Mouse (Mus musculus) testis, adult 2 months (tissue): ENCODE data around the gene Dlg2. TPM values are rescaled to one million over a fixed set of nuclear protein-coding genes. Genes with fewer than 3 reads are reported as not detected.

Source experiments
- H3K27ac ChIP-seq: fragments of 200-500 bp; 2 replicates; pipeline ENCODE4 v1.5.1; 2012; ENCODE audit warnings: low read depth, low read length; ENCODE audit not compliant: control insufficient read depth, insufficient read depth
- H3K27me3 ChIP-seq: fragments of 200-500 bp; 2 replicates; pipeline ENCODE4 v1.6.1; 2012; ENCODE audit warnings: mild to moderate bottlenecking, low read length, moderate library complexity; ENCODE audit not compliant: control insufficient read depth, insufficient read depth
- H3K36me3 ChIP-seq: fragments of 200-500 bp; 2 replicates; pipeline ENCODE4 v1.6.1; 2012; ENCODE audit warnings: mild to moderate bottlenecking, low read length; ENCODE audit not compliant: control insufficient read depth, insufficient read depth
- H3K4me1 ChIP-seq: fragments of 200-500 bp; 2 replicates; pipeline ENCODE4 v1.6.1; 2012; ENCODE audit warnings: low read length; ENCODE audit not compliant: control insufficient read depth, insufficient read depth
- H3K4me3 ChIP-seq: fragments of 200-500 bp; 2 replicates; pipeline ENCODE4 v1.5.1; 2012; ENCODE audit warnings: low read depth, mild to moderate bottlenecking, low read length, moderate library complexity, mixed read lengths; ENCODE audit not compliant: control insufficient read depth
- CTCF ChIP-seq: fragments of 200-500 bp; IDR thresholded peaks from 2 replicates; pipeline ENCODE4 v1.5.1; 2012; ENCODE audit warnings: low read depth, mild to moderate bottlenecking, inconsistent platforms, low read length, moderate library complexity; ENCODE audit not compliant: control insufficient read depth, insufficient read depth, insufficient replicate concordance
- POLR2A ChIP-seq: fragments of 200-500 bp; IDR thresholded peaks from 2 replicates; pipeline ENCODE4 v1.6.1; 2012; ENCODE audit warnings: low read depth, mild to moderate bottlenecking, inconsistent platforms, low read length, moderate library complexity; ENCODE audit not compliant: control insufficient read depth
- polyA plus RNA-seq: library from polyadenylated mRNA; depleted of rRNA; stranded (reverse); fragments of >200 nt; gene quantifications from 2 replicates; pipeline ENCODE4 v1.2.3, GENCODE M21; 2012

The Dlg2 gene
- polyA plus RNA-seq, 1 experiment = 13.3 TPM

GRCm38 (mm10) chr7:92150768-92151167, 1674.3 kb downstream of the Dlg2 start:
- Histone ChIP-seq H3K27me3 (no peaks in the 10 kb centered on the region), H3K4me3 (no peak overlapping the region), H3K4me1 (no peaks in the 10 kb centered on the region), H3K36me3 (no peaks in the 10 kb centered on the region), H3K27ac (no peak overlapping the region)
- TF ChIP-seq CTCF (no peak), POLR2A (no peak)

DNA sequence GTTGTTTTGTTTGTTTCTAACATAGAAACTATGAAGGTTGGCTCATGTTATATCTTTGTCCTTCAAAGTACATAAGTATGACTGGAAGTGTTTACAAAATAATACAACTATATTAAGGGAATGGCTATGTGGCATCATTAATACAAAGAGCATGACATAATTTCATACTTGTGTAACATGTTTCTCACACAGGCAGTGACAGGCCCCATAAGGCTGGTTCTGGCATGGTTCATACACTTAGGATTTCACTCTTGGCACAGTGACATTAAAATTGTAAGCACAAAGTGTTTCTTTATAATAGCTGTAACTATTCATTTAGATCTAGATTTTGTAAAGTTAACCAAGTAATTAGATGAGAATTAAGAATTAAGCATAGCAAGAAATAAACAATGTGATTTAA, 1678.1 kb downstream of the Dlg2 start:
- H3K4me1 ChIP-seq = no peaks in the 10 kb centered on the region
- no peak overlapping the region for H3K27ac ChIP-seq
- H3K4me3 ChIP-seq = no peak overlapping the region
- H3K36me3 ChIP-seq = no peaks in the 10 kb centered on the region
- no peaks in the 10 kb centered on the region for H3K27me3 ChIP-seq
- no peak for TF ChIP-seq POLR2A
- no peak for TF ChIP-seq CTCF

DNA sequence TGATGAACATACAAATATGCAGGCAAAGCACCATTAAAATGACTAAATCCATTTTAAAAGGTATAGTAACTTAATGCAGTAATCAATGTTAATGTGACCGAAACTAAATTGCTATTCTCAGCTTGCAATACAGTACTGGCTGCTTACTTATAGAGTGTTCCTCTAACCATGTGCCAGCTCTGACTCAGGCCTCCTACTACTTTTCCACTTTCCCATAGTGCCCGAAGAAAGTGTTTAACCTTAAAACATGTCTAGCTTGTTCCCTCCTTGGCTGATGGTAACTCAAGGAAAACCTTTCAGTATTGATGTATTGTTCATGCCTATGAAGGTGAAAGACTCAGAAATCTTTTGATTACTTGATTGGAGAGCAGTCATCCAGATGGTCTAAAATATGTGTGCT, 1686.7 kb downstream of the Dlg2 start:
- H3K27ac ChIP-seq = no peak overlapping the region
- no peaks in the 10 kb centered on the region for H3K4me1 ChIP-seq
- H3K27me3 ChIP-seq = no peaks in the 10 kb centered on the region
- no peak overlapping the region for H3K4me3 ChIP-seq
- TF ChIP-seq POLR2A = no peak
- no peak for TF ChIP-seq CTCF
- no peaks in the 10 kb centered on the region for H3K36me3 ChIP-seq

DNA sequence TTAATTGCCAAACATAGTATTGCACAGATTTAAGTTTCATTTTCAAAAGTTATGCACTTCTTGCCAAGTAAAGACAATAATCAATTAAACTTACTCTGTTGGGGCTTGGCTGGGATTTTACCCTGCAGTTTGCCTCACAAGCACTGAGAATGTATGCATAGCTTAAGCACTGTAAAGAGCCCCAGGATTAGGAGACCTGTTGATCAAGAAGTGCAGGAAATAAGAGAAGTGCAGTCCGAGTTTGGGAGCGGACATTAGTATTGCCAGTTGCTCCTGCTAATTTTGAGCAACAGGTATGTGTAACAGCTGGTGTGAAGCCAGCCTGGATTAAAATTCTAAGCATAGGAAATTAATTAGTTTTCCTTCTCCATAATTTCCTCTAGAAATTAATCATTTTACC, 1687.8 kb downstream of the Dlg2 start:
- TF ChIP-seq POLR2A (no peak), CTCF (no peak)
- no peak overlapping the region for H3K4me3 ChIP-seq
- H3K27me3 ChIP-seq = no peaks in the 10 kb centered on the region
- H3K27ac ChIP-seq = no peak overlapping the region
- H3K4me1 ChIP-seq = no peaks in the 10 kb centered on the region
- H3K36me3 ChIP-seq = no peaks in the 10 kb centered on the region

GRCm38 (mm10) chr7:92164875-92165518, 1688.5 kb downstream of the Dlg2 start:
- TF ChIP-seq CTCF = no peak
- no peak for TF ChIP-seq POLR2A
- Histone ChIP-seq H3K27me3 (no peaks in the 10 kb centered on the region), H3K36me3 (no peaks in the 10 kb centered on the region), H3K4me3 (no peak overlapping the region), H3K27ac (no peak overlapping the region), H3K4me1 (no peaks in the 10 kb centered on the region)

GRCm38 (mm10) chr7:92180029-92180428, 1703.6 kb downstream of the Dlg2 start:
- Histone ChIP-seq H3K36me3 (no peaks in the 10 kb centered on the region), H3K27me3 (no peaks in the 10 kb centered on the region), H3K4me1 (peaks cover 8% of the 10 kb centered on the region), H3K27ac (no peak overlapping the region), H3K4me3 (no peak overlapping the region)
- no peak for TF ChIP-seq CTCF
- no peak for TF ChIP-seq POLR2A

DNA sequence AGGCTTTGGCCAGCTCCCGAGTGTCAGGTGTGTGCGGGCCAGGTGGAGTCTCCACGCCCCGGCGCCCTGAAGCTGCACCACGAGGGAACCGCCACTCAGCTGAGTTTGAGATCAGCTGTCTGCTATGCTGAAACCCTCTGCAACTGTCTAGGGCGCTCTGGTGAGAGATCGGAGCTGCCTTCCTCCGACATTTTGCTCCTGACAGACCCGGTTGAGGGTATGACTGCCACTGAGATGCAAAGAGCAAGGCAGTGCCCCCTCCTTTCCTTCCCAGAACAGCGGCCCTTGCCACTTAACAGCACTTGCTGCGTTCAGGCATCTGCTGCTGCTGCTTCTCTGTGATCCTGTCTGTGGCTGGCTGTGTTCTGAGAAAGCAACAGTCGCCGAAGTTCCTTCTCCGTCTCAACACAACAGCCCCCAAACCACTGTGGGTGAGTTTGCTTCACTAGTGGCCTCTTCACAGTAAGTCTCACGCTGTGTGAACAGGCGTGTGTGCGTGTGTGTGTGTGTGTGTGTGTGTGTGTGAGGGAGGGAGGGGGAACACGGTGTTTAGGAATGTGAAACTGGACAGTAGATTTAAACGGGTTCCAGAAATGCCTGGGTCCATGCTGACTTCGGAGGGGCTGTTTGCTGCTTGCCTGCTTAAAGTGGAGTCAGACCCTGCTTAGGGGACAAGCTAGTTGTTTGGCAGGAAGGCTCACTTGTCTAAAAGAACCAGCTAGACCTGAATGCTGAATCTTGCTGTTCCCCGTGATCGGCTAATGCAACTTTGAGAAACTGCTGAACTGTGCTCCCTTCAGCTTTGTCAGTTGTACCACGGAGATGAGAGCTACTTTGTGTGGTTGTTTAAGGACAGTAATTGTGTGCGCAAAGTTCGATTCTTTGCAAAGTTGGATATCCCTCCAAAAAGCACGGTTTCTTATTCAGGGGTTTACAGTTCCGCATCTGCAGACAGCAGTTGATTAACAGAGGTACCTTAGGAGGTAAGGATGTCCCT, 1704.4 kb downstream of the Dlg2 start:
- Histone ChIP-seq H3K27me3 (no peaks in the 10 kb centered on the region), H3K36me3 (no peaks in the 10 kb centered on the region), H3K4me3 (peak overlapping the region; percentile 35), H3K4me1 (peaks cover 8% of the 10 kb centered on the region), H3K27ac (no peak overlapping the region)
- TF ChIP-seq CTCF = no peak
- no peak for TF ChIP-seq POLR2A
